Mouse (Mus musculus) neural tube, embryonic 11.5 days (tissue): ENCODE results near the gene Rnf220. TPM values are rescaled to one million over a fixed set of nuclear protein-coding genes. Genes with fewer than 3 reads are reported as not detected.

Experiments
- ATAC-seq: fragments of 200-750 bp; cut with Nextera tagmentation; 2 replicates; pipeline ENCODE4 v1.8.0; 2017; ENCODE audit warnings: moderate number of reproducible peaks, mild to moderate bottlenecking, moderate TSS enrichment, moderate library complexity; ENCODE audit not compliant: insufficient read depth, low FRiP score, low TSS enrichment
- DNase-seq: peaks from one replicate; pipeline ENCODE4 v3.0.0-alpha.2; 2015; ENCODE audit warnings: low spot score
- H3K27ac ChIP-seq: fragments of 300-500 bp; sonication (generic); 2 replicates; pipeline ENCODE4 v1.5.1; 2014; ENCODE audit warnings: low read depth, mild to moderate bottlenecking, low read length
- H3K27me3 ChIP-seq: fragments of 300-500 bp; sonication (generic); 2 replicates; pipeline ENCODE4 v1.6.1; 2014; ENCODE audit warnings: mild to moderate bottlenecking, low read length, mixed read lengths; ENCODE audit not compliant: control insufficient read depth, insufficient read depth
- H3K36me3 ChIP-seq: fragments of 300-500 bp; sonication (generic); 2 replicates; pipeline ENCODE4 v1.6.1; 2014; ENCODE audit warnings: mild to moderate bottlenecking, low read length, moderate library complexity, mixed read lengths; ENCODE audit not compliant: control insufficient read depth, insufficient read depth
- H3K4me1 ChIP-seq: fragments of 300-500 bp; sonication (generic); 2 replicates; pipeline ENCODE4 v1.6.1; 2014; ENCODE audit warnings: low read length, mixed read lengths; ENCODE audit not compliant: control insufficient read depth, insufficient read depth
- H3K4me2 ChIP-seq: fragments of 300-500 bp; sonication (generic); 2 replicates; pipeline ENCODE4 v1.6.1; 2014; ENCODE audit warnings: low read depth, mild to moderate bottlenecking, moderate library complexity
- H3K4me3 ChIP-seq: fragments of 300-500 bp; sonication (generic); 2 replicates; pipeline ENCODE4 v1.5.1; 2014; ENCODE audit warnings: low read depth, low read length
- H3K9ac ChIP-seq: fragments of 300-500 bp; sonication (generic); 2 replicates; pipeline ENCODE4 v1.6.1; 2014; ENCODE audit warnings: mild to moderate bottlenecking, low read length
- H3K9me3 ChIP-seq: fragments of 300-500 bp; sonication (generic); 2 replicates; pipeline ENCODE4 v1.6.1; 2016; ENCODE audit warnings: low read length; ENCODE audit not compliant: control insufficient read depth
- WGBS: fragments of 180-500 bp; shearing (Covaris S2); extraction: QIAGEN DNeasy Blood & Tissue Kit; methylation state at CpG from one replicate; pipeline ENCODE4 v1.1.7; 2014; 5-methylcytosine and 5-hydroxymethylcytosine counted together
- polyA plus RNA-seq: library from polyadenylated mRNA; unstranded; fragments of >200 nt; fragmentation: Nextera tagmentation; extraction: Ambion mirVana; gene quantifications from 2 replicates; pipeline ENCODE4 v1.2.1, GENCODE M21; 2014

Rnf220 gene
- polyA plus RNA-seq, 1 experiment from 2014 or later: 76.8 TPM

DNA sequence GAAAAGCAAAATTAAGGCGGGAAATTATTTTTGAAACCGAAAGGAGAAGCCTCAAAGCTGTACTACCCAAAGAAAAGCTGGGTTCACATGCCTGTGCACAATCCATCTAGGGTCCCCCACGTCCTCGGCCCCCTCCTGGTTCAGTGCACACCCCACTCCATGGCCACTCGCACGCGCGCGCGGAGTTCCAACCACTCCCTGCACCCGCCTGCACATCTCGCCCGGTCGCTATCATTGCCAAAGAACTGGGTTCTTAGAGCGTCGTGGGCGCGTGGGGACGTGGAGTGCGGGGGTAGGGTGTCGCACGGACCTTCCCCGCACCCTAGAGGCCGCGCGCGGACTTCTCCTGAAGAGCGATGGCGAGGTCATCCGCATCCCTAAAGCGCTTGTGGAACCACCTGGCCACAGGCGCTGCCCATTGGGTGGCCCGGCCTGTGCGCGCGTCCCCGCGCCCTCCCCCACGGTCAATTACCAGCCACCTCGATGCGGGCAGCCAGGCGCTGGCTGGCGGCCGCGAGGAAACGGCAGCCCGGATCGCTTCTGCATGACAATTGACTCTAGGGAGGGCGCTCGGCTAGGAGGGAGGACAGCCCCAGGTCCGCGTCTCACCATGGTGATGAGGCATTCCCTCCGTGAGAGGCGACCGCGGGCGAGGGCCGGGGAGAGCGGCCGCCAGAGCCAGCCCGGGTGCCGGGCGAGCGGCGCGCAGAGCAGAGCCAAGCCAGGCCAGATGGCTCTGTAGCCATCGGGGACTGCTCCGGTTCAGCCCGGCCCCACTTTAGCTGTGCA, 12.4 kb downstream of the Rnf220 start:
- H3K27me3 ChIP-seq: peaks cover 30% of the 10 kb centered on the region
- DNase-seq: peak; percentile 86
- WGBS: under 1% methylated on average over 69 of the region's 69 CpGs
- H3K9me3 ChIP-seq: no peaks in the 10 kb centered on the region
- H3K36me3 ChIP-seq: no peaks in the 10 kb centered on the region
- peak overlapping the region; percentile 76 for H3K4me2 ChIP-seq
- peaks cover 47% of the 10 kb centered on the region for H3K4me1 ChIP-seq
- peak; percentile 76 for ATAC-seq
- H3K27ac ChIP-seq: peak overlapping the region; percentile 68
- H3K4me3 ChIP-seq: peak overlapping the region; percentile 36
- peak overlapping the region; percentile 54 for H3K9ac ChIP-seq

DNA sequence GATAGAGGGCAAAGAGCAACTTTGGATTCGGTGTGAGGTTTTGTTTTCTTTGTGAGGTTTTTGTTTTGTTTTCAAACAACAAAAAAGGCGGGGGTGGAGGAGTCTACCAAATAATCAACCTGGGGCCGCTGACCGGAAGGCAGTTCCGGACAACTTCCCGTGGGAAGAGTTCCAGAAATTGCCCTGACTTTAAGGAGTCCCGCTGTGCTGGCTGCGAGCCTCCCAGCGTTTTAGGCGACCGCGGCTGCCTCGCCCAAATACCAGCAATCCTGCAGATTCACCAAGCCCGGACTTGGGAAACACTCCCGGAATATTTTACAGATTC, 13.0 kb downstream of the Rnf220 start:
- Histone ChIP-seq H3K9me3 (no peaks in the 10 kb centered on the region), H3K27me3 (peaks cover 26% of the 10 kb centered on the region), H3K4me1 (peaks cover 49% of the 10 kb centered on the region), H3K9ac (no peak overlapping the region; the same call in 1 of the 2 replicates), H3K27ac (no peak overlapping the region; the same call in 1 of the 2 replicates), H3K4me3 (peak overlapping the region; percentile 36), H3K36me3 (no peaks in the 10 kb centered on the region), H3K4me2 (peak overlapping the region; percentile 76)
- ATAC-seq (no peak), DNase-seq (peak; percentile 38)
- WGBS: 1% methylated on average over 15 of the region's 15 CpGs

GRCm38 (mm10) chr4:117482103-117482502, 14.7 kb downstream of the Rnf220 start:
- H3K27me3 ChIP-seq: peaks cover 23% of the 10 kb centered on the region
- H3K4me1 ChIP-seq: peaks cover 45% of the 10 kb centered on the region
- H3K36me3 ChIP-seq: no peaks in the 10 kb centered on the region
- no peak for DNase-seq
- H3K9me3 ChIP-seq: no peaks in the 10 kb centered on the region
- no peak overlapping the region for H3K4me2 ChIP-seq
- no peak for ATAC-seq
- H3K9ac ChIP-seq: no peak overlapping the region
- 57% methylated on average over 5 of the region's 5 CpGs for WGBS
- no peak overlapping the region for H3K4me3 ChIP-seq
- H3K27ac ChIP-seq: no peak overlapping the region

GRCm38 (mm10) chr4:117480611-117481445, 16.0 kb downstream of the Rnf220 start:
- Histone ChIP-seq H3K9me3 (no peaks in the 10 kb centered on the region), H3K27ac (peak overlapping the region; percentile 65; the same call in 1 of the 2 replicates), H3K4me3 (no peak overlapping the region), H3K36me3 (no peaks in the 10 kb centered on the region), H3K4me1 (peaks cover 42% of the 10 kb centered on the region), H3K9ac (no peak overlapping the region), H3K27me3 (peaks cover 20% of the 10 kb centered on the region), H3K4me2 (peak overlapping the region; percentile 15; the same call in 1 of the 2 replicates)
- 16% methylated on average over 11 of the region's 11 CpGs for WGBS
- ATAC-seq: peak; percentile 72
- DNase-seq: peak; percentile 58

- H3K27me3 ChIP-seq: peaks cover 13% of the 10 kb centered on the region
- H3K4me3 ChIP-seq: no peak overlapping the region
- peak overlapping the region; percentile 15; the same call in 1 of the 2 replicates for H3K4me2 ChIP-seq
- H3K36me3 ChIP-seq: no peaks in the 10 kb centered on the region
- 26% methylated on average over 6 of the region's 6 CpGs for WGBS
- H3K4me1 ChIP-seq: peaks cover 40% of the 10 kb centered on the region
- H3K27ac ChIP-seq: peak overlapping the region; percentile 65; the same call in 1 of the 2 replicates
- no peak overlapping the region for H3K9ac ChIP-seq
- no peaks in the 10 kb centered on the region for H3K9me3 ChIP-seq
- no peak for DNase-seq
- no peak for ATAC-seq
Observed at GRCm38 (mm10) chr4:117479951-117480350, 16.9 kb downstream of the Rnf220 start.

DNA sequence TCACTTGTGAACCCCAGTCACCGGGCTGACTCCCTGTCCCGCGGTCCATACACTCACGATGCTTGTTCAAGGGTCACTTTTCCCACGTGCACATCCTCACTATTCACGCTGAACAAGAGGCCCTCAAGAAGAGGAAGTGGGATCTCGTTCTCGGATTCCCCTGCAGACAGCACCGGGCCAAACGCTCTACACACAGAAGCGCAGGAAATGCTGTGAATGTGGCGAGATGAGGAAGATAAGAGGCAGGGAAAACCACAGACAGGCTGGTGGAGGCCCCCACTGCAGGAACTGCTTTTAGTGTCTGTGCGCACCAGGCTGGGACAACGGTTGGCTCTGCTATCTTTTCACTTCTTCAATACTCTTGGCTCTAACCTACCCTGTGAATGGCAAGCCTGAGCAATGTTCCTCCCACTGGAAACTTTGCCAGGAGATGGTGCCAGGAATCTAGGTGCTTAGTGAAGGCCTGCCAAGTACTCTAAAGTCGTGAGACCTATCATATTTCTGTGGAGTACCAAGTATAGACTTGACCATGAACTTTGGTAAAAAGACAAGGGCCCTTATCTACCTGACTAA, 18.7 kb downstream of the Rnf220 start:
- no peak overlapping the region for H3K4me2 ChIP-seq
- peaks cover 30% of the 10 kb centered on the region for H3K4me1 ChIP-seq
- no peak for ATAC-seq
- 80% methylated on average over 15 of the region's 15 CpGs for WGBS
- no peaks in the 10 kb centered on the region for H3K9me3 ChIP-seq
- H3K36me3 ChIP-seq: no peaks in the 10 kb centered on the region
- no peak overlapping the region for H3K9ac ChIP-seq
- DNase-seq: no peak
- no peak overlapping the region for H3K27ac ChIP-seq
- H3K27me3 ChIP-seq: 0 out of 2 replicates have a peak, but pooled peaks cover 18% of the 10 kb centered on the region
- no peak overlapping the region for H3K4me3 ChIP-seq

DNA sequence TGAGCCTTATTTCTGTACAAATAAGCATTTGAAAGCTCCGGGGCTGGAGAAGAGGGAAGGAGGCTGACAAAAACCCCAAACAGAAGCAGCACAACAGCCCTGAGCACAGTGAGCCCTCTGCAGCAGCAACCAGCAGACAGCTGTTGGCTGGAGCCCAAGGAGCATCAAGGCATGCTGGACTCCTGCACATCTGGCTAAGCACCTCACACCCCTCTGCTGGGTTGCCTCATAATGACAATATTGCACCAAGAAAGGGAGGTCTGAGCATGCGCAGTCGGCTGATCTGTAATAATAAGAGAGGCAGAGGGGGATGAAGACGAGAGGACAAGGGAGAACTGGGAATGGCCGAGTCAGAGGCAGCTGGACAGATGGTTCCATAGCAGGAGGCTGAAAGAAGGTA, 19.5 kb downstream of the Rnf220 start:
- Histone ChIP-seq H3K9ac (no peak overlapping the region), H3K4me3 (no peak overlapping the region), H3K27ac (no peak overlapping the region), H3K9me3 (no peaks in the 10 kb centered on the region), H3K27me3 (0 out of 2 replicates have a peak, but pooled peaks cover 18% of the 10 kb centered on the region), H3K4me2 (no peak overlapping the region), H3K4me1 (peaks cover 30% of the 10 kb centered on the region), H3K36me3 (no peaks in the 10 kb centered on the region)
- ATAC-seq: no peak
- 46% methylated on average over 5 of the region's 5 CpGs for WGBS
- DNase-seq: no peak

DNA sequence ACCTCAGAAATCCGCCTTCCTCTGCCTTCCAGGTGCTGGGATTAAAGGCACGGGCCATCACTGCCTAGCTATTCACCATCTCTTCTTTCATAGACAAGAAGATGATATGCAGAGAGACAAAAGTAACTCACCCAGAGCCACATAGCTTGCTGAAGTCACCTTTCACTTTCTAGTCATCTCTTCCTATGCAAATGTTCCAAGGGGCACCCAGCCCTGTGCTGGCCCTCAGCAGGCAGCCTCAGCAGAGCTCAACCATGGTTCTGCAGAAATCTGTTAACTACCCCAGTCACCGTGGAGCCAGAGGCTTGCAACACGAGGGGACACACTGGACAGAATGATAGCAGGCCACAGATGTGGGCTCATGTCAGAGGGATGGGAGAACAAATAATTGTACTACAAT, 20.1 kb downstream of the Rnf220 start:
- ATAC-seq (no peak), DNase-seq (no peak)
- Histone ChIP-seq H3K4me2 (no peak overlapping the region), H3K27ac (no peak overlapping the region), H3K4me3 (no peak overlapping the region), H3K9ac (no peak overlapping the region), H3K9me3 (no peaks in the 10 kb centered on the region), H3K36me3 (no peaks in the 10 kb centered on the region), H3K4me1 (peaks cover 29% of the 10 kb centered on the region), H3K27me3 (0 out of 2 replicates have a peak, but pooled peaks cover 18% of the 10 kb centered on the region)
- WGBS: 62% methylated on average over 4 of the region's 4 CpGs
